Mouse (Mus musculus): ENCODE measurements at regions not wholly inside any gene's neighbourhood (a gene's known extent, or its start where the extent isn't known, plus 50 kb on each side); places are given as distances from the start of the nearest gene placed in this dataset.

DNA sequence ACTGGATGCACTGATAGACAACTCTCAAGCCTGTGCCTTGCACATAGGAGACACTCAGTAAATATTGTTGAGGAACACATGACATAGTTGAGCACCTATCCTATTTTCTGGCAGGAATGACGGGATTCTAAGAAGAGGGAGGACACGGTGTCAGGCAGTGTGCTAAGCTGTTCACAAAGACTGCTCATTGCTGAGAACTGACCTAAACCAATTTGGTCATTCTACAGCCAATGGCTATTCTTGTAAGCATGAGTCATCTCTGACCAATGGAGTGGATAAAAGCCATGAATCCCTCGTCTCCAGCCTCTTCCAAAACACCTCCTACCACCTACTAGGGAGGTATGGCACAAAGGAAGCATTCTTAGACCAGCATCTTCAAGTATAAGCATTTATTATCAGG is 75.7 kb upstream of the Kit start:
- H3K27ac ChIP-seq (replicated peaks; ENCODE audit: low read depth, low read length) = no peak overlapping the region
- no peaks in the 10 kb centered on the region for H3K4me1 ChIP-seq (ENCODE audit: control insufficient read depth, insufficient read depth, insufficient read length, low read length)
- H3K4me3 ChIP-seq (ENCODE audit: insufficient read depth, low read depth, low read length) = no peak overlapping the region

DNA sequence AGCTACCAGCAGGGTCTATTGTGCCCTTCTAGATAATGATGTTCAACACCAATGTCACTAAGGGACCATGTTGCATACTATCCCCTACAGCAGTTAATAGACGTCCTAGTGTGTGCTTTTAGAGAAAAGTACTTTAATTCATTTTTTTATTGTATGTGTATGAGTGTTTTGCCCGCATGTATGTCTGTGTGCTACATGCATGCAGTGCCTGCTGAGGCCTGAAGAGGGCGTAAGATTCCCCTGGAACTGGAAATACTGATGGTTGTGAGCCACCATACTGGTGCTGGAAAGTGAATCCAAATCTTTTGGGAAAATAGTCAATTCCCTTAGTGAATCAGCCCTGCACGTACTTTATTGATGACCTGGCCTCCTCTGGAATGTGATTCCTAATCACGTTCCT is 75.0 kb upstream of the Kit start:
- no peak overlapping the region for H3K27ac ChIP-seq (replicated peaks; ENCODE audit: low read depth, low read length)
- H3K4me3 ChIP-seq (ENCODE audit: insufficient read depth, low read depth, low read length) = no peak overlapping the region
- H3K4me1 ChIP-seq (ENCODE audit: control insufficient read depth, insufficient read depth, insufficient read length, low read length) = no peaks in the 10 kb centered on the region

- no peak overlapping the region for H3K27ac ChIP-seq (replicated peaks; ENCODE audit: low read depth, low read length)
- H3K4me1 ChIP-seq (ENCODE audit: control insufficient read depth, insufficient read depth, insufficient read length, low read length) = no peaks in the 10 kb centered on the region
- H3K4me3 ChIP-seq (ENCODE audit: insufficient read depth, low read depth, low read length) = no peak overlapping the region
These were observed 73.9 kb upstream of the Kit start for GRCm38 (mm10) chr5:75500654-75501416.

DNA sequence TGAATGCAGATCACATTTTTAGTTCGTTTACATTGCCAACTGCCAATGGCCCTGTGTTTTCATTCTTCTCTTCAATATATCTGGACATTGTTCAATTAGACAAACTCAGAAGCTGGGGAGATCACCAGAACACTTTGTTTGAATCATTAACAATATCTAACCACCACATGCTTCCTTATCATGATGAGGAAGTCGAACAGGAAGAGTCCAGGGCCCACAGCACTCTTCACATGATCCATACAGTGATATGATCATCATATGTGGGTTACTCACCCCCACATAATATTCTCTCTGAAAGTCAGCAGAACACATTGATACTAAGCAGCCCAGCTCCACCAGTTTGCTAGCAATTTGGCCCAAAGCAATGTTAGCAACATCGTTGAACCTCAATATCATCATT is 71.0 kb upstream of the Kit start:
- Histone ChIP-seq H3K27ac (replicated peaks; ENCODE audit: low read depth, low read length) (no peak overlapping the region), H3K4me1 (ENCODE audit: control insufficient read depth, insufficient read depth, insufficient read length, low read length) (no peaks in the 10 kb centered on the region), H3K4me3 (ENCODE audit: insufficient read depth, low read depth, low read length) (no peak overlapping the region)

DNA sequence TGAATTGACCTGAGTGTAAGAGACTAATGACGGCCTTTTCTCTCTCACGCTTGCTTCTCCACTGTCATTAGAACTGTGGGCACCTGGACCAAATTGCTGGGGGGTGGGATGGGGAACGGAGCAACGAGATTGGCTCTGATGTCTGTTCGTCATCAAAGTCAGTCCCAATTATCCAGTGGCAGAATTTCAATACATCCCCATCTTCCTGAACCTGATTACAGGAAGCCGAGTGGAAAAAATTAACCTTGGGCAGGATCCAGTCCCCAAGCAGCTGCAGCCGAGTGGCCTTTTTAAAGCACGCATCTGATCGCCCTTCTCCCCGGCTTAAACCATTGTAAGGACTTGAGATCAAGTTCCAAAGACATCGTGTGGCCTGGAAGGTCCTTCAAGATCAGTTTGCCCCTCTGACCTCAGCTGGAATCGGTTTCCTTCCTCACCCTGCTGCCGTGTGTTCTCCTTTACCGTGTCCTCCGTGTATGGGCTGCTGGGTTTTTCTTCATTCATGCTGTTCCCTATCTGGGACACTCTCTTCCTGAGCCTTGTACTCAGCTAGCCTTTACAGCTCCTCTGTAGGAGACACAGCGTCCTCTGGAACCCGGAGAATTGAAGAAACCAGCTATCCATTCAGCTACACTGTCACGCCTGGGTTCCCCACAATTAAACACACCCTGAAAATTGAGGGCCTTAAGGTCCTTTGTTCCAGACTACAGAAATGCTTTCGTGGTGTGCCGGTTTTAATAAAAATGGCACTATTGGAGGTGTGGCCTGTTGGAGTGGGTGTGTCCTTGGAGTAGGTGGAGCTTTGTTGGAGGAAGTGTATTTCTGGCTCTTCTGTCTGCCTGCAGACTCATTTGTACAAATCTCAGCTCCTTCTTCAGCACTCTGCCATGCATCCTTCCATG is 61.9 kb upstream of the Kit start:
- no peak overlapping the region for H3K4me3 ChIP-seq (ENCODE audit: insufficient read depth, low read depth, low read length)
- H3K27ac ChIP-seq (replicated peaks; ENCODE audit: low read depth, low read length) = no peak overlapping the region
- no peaks in the 10 kb centered on the region for H3K4me1 ChIP-seq (ENCODE audit: control insufficient read depth, insufficient read depth, insufficient read length, low read length)

- Histone ChIP-seq H3K4me3 (ENCODE audit: insufficient read depth, low read depth, low read length) (no peak overlapping the region), H3K4me1 (ENCODE audit: control insufficient read depth, insufficient read depth, insufficient read length, low read length) (no peaks in the 10 kb centered on the region), H3K27ac (replicated peaks; ENCODE audit: low read depth, low read length) (no peak overlapping the region)
These were observed 56.5 kb upstream of the Kit start for GRCm38 (mm10) chr5:75518213-75518612.

DNA sequence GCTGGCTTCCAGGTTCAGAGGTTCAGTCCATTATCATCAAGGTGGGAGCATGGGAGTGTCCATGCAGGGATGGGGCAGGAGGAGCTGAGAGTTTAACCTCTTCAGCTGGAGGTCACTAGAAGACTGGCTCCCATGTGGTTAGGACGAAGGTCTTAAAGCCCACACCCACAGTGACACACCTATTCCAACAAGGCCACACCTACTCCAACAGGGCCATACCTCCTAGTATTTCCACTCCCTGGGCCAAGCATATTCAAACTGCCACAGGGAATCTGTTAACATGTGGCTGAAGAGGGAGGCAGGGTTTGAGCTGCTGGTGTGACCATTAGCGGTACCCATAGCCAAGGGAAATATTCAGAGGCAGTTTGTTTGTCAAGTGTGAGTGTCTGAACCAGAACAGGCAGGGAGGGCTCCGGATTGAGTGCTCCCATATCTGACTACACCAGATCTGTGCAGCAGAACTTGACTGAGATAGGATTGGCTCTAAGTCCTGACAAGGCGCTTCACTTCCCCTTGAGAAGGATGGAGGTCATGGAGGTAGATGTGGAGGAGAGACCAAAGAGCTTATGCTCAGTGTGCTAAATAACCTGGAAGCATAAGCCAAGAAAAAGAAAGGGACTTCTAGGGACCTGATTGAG is 51.6 kb upstream of the Kit start:
- Histone ChIP-seq H3K4me3 (ENCODE audit: insufficient read depth, low read depth, low read length) (no peak overlapping the region), H3K27ac (replicated peaks; ENCODE audit: low read depth, low read length) (no peak overlapping the region), H3K4me1 (ENCODE audit: control insufficient read depth, insufficient read depth, insufficient read length, low read length) (no peaks in the 10 kb centered on the region)

Data from brown adipose tissue, adult 24 weeks (tissue).